Mouse (Mus musculus) thymus, postnatal 0 days (tissue): ENCODE measurements around the gene Fnip1. TPM values are rescaled to one million over a fixed set of nuclear protein-coding genes. Genes with fewer than 3 reads are reported as not detected.

ENCODE experiments used
- DNase-seq: peaks from one replicate; pipeline ENCODE4 v3.0.0-alpha.2; 2015; ENCODE audit warnings: low spot score
- polyA plus RNA-seq: library from polyadenylated mRNA; unstranded; fragments of >200 nt; fragmentation: Nextera tagmentation; extraction: Ambion mirVana; gene quantifications from 2 replicates; pipeline ENCODE4 v1.2.1, GENCODE M21; 2015

The Fnip1 gene
- polyA plus RNA-seq, 1 experiment from 2014 or later: 7.7 TPM

- no peak for DNase-seq
Observed at GRCm38 (mm10) chr11:54456875-54457274, 18.9 kb downstream of the Fnip1 start.

GRCm38 (mm10) chr11:54458168-54458567 lies 20.2 kb downstream of the Fnip1 start:
- DNase-seq: no peak

- DNase-seq: peak; percentile 14
Observed at GRCm38 (mm10) chr11:54464557-54465244, 26.7 kb downstream of the Fnip1 start.

- no peak for DNase-seq
Observed at GRCm38 (mm10) chr11:54472231-54472630, 34.2 kb downstream of the Fnip1 start.

GRCm38 (mm10) chr11:54478414-54478813 lies 40.4 kb downstream of the Fnip1 start:
- peak; percentile 48 for DNase-seq

- DNase-seq: no peak
Observed at GRCm38 (mm10) chr11:54486041-54486440, 48.0 kb downstream of the Fnip1 start.

- DNase-seq: no peak
Observed at GRCm38 (mm10) chr11:54491946-54492558, 54.1 kb downstream of the Fnip1 start.

GRCm38 (mm10) chr11:54492559-54492958 lies 54.6 kb downstream of the Fnip1 start:
- peak; percentile 53 for DNase-seq

GRCm38 (mm10) chr11:54499838-54500237 lies 61.8 kb downstream of the Fnip1 start:
- DNase-seq: no peak

GRCm38 (mm10) chr11:54502546-54503245 lies 64.7 kb downstream of the Fnip1 start:
- DNase-seq: no peak

- DNase-seq: no peak
Observed at GRCm38 (mm10) chr11:54513584-54513983, 75.6 kb downstream of the Fnip1 start.

GRCm38 (mm10) chr11:54521927-54522528 lies 84.0 kb downstream of the Fnip1 start:
- peak; percentile 23 for DNase-seq

GRCm38 (mm10) chr11:54522529-54523430 lies 84.8 kb downstream of the Fnip1 start, which contains the start of gene Rapgef6:
Gene Rapgef6 (plus strand): TSS chr11:54522847.
- peak; percentile 99 for DNase-seq

- no peak for DNase-seq
Observed at GRCm38 (mm10) chr11:54523431-54524001, 85.5 kb downstream of the Fnip1 start.

GRCm38 (mm10) chr11:54528002-54528401 lies 90.0 kb downstream of the Fnip1 start:
- DNase-seq: peak; percentile 40

GRCm38 (mm10) chr11:54530391-54530790 lies 92.4 kb downstream of the Fnip1 start:
- DNase-seq: no peak

- DNase-seq: no peak
Observed at GRCm38 (mm10) chr11:54530916-54531315, 92.9 kb downstream of the Fnip1 start.

- peak; percentile 62 for DNase-seq
Observed at GRCm38 (mm10) chr11:54533834-54534233, 95.8 kb downstream of the Fnip1 start.

GRCm38 (mm10) chr11:54534871-54535270 lies 96.9 kb downstream of the Fnip1 start:
- peak; percentile 70 for DNase-seq

GRCm38 (mm10) chr11:54539031-54539430 lies 101.0 kb downstream of the Fnip1 start:
- no peak for DNase-seq
